Mouse (Mus musculus) forebrain, embryonic 14.5 days (tissue): Measurements from ENCODE around the gene C8g. TPM values are rescaled to one million over a fixed set of nuclear protein-coding genes. Genes with fewer than 3 reads are reported as not detected.
A peak's percentile ranks its signal among the peaks of the same experiment; 100 is the strongest.

Source experiments
- ATAC-seq: fragments of 200-750 bp; cut with Nextera tagmentation; 2 replicates; pipeline ENCODE4 v1.8.0; 2017; ENCODE audit warnings: mild to moderate bottlenecking, moderate library complexity
- DNase-seq: peaks from one replicate; pipeline ENCODE4 v3.0.0-alpha.2; 2015; ENCODE audit warnings: low spot score
- H3K27ac ChIP-seq: fragments of 300-500 bp; sonication (generic); 2 replicates; pipeline ENCODE4 v1.5.1; 2014; ENCODE audit warnings: low read depth, mild to moderate bottlenecking, control low read depth, low read length, moderate library complexity
- H3K27me3 ChIP-seq: fragments of 300-500 bp; sonication (generic); replicated peaks from 2 replicates; pipeline ENCODE4 v1.6.1; 2014; ENCODE audit warnings: low read length, control low read depth, mixed read lengths; ENCODE audit not compliant: control insufficient read depth, insufficient read depth
- H3K36me3 ChIP-seq: fragments of 300-500 bp; sonication (generic); 2 replicates; pipeline ENCODE4 v1.6.1; 2014; ENCODE audit warnings: low read length, control low read depth; ENCODE audit not compliant: control insufficient read depth, insufficient read depth
- H3K4me1 ChIP-seq: fragments of 300-500 bp; sonication (generic); 2 replicates; pipeline ENCODE4 v1.6.1; 2014; ENCODE audit warnings: antibody characterized with exemption, low read length, control low read depth; ENCODE audit not compliant: control insufficient read depth, insufficient read depth
- H3K4me2 ChIP-seq: fragments of 300-500 bp; sonication (generic); 2 replicates; pipeline ENCODE4 v1.6.1; 2014; ENCODE audit warnings: mild to moderate bottlenecking, control low read depth, low read length
- H3K4me3 ChIP-seq: fragments of 300-500 bp; sonication (generic); 2 replicates; pipeline ENCODE4 v1.5.1; 2014; ENCODE audit warnings: low read depth, low read length, control low read depth
- H3K9ac ChIP-seq: fragments of 300-500 bp; sonication (generic); 2 replicates; pipeline ENCODE4 v1.6.1; 2014; ENCODE audit warnings: mild to moderate bottlenecking, low read length, control low read depth, moderate library complexity
- H3K9me3 ChIP-seq: fragments of 300-500 bp; sonication (generic); replicated peaks from 2 replicates; pipeline ENCODE4 v1.6.1; 2016; ENCODE audit warnings: low read length, control low read depth, mixed read lengths; ENCODE audit not compliant: control insufficient read depth
- WGBS: fragments of 180-500 bp; shearing (Covaris S2); extraction: QIAGEN DNeasy Blood & Tissue Kit; methylation state at CpG from one replicate; pipeline ENCODE4 v1.1.7; 2014; 5-methylcytosine and 5-hydroxymethylcytosine counted together
- polyA plus RNA-seq: library from polyadenylated mRNA; unstranded; fragments of >200 nt; fragmentation: Nextera tagmentation; extraction: Ambion mirVana; gene quantifications from 2 replicates; pipeline ENCODE4 v1.2.1, GENCODE M21; 2014

Gene C8g
- polyA plus RNA-seq = 4.0 and 4.1 TPM in 2 replicates

DNA sequence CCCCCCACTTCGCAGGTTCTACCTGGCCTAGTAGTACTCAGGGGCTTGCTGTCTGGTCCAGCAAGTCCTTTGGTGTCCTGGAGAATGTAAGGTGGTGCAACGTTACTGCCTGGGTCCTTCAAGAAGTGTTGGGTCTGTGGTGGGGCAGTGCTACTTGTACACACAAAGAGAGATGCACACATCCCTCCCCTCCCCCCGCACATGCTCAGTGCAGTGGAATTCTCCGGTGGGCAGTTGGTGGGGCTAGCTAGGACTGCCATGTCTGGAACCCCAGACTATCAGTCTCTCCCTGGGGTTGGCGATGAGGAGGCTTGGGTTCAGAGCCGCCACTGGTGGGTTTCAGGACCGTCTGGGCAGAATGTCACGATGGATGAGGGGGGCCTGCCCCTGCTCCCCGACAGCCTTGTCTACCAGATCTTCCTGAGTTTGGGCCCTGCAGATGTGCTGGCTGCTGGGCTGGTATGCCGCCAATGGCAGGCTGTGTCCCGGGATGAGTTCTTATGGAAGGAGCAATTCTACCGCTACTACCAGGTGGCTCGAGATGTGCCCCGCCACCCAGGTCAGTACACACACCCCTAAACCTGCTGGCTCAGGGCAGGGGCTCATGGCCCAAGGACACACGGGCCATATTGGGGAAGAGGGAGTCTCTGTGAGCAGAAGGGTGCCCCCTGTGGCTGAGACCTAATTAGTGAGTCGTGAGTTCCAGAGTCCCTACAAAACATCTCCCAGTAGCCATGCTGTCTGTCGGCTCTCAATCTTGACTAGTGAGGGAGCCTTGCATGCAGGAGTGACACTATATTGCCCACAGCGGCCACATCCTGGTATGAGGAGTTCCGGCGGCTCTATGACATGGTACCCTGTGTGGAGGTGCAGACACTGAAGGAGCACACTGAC is at the start of gene C8g:
Gene C8g (minus strand): TSS at position 127 of the 894 bp plus-strand sequence.
- 76% methylated on average over 20 of the region's 20 CpGs for WGBS
- ATAC-seq = no peak
- Histone ChIP-seq H3K9ac (peak within 1 kb of the TSS; percentile 95), H3K4me3 (peak within 1 kb of the TSS; percentile 65), H3K27ac (peak within 1 kb of the TSS; percentile 65), H3K36me3 (peaks cover 30% of the 10 kb centered on the region), H3K4me2 (peak within 1 kb of the TSS; percentile 90), H3K27me3 (no peaks in the 10 kb centered on the region), H3K4me1 (peaks cover 8% of the 10 kb centered on the region), H3K9me3 (no peaks in the 10 kb centered on the region)
- DNase-seq = no peak

DNA sequence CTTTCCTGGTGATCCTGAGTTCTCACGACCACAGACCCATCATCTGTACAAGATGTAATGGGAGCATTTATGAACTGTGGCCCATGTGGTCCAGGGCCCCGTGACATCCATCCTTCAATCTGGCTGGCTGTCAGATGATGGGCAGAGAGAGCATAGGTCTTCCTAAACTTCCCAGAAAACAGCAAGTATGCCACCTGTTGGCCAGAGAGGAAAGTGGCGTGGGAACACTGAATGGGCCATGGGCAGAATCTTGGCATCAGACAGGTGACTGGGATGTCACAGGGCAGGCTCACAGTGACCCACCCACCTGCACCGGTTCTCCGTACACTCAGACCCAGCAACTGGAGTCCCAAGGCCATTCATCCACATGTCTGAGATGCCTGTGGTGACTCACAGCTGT is 49.7 kb upstream of the C8g start:
- H3K36me3 ChIP-seq = no peaks in the 10 kb centered on the region
- no peaks in the 10 kb centered on the region for H3K9me3 ChIP-seq
- H3K4me2 ChIP-seq = no peak overlapping the region
- no peak overlapping the region for H3K9ac ChIP-seq
- ATAC-seq (no peak), DNase-seq (peak; percentile 39)
- H3K4me1 ChIP-seq = peaks cover 5% of the 10 kb centered on the region; the same call in 1 of the 2 replicates
- no peaks in the 10 kb centered on the region for H3K27me3 ChIP-seq
- WGBS = 35% methylated on average over 5 of the region's 5 CpGs
- no peak overlapping the region for H3K4me3 ChIP-seq
- no peak overlapping the region for H3K27ac ChIP-seq

DNA sequence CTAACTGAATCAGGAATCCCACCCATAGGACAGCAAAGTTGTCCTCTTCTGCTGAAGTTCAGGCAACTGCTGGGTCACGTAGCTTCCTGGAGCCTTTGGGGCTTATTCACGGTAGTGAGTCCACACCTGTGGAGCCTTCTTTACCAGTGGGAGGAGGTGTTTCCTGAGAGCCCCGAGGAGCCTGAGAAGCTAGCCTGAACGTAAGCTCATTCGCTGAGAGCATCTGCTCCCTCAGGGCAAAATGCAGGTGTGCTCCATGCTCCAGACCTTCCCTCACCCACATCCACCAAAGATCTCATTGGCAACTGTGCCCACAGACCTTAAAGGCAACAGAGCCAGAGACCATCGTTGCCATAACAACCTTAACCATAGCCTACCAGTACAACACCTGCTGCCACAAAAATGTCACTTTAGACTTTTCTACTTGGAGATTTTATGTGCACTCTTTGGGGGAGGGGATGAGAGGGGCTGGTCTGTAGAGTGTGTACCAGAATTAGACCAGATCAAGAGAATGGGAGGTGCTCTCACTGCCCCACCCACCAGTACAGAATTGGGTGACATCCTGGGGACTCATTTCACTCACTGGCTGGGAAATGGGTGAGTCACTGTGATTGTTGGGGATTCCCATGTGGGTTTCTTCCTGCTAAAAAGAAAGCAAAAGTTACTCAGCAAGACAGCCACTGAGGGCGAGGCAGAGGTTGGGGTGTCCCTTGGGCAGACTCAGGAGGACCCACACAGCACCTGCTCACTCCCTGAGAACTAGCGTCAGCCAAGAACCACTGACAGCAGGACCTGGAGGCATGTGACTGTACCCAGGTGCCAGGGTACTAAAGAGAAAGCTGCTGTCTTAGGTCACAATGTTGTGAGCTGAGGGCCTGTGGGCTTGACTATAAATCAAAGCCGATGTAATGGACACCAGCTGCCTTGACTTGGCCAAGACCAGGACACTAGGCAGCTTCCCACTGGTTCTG is 47.8 kb upstream of the C8g start:
- WGBS = 80% methylated on average over 9 of the region's 9 CpGs
- no peaks in the 10 kb centered on the region for H3K9me3 ChIP-seq
- no peak overlapping the region for H3K4me3 ChIP-seq
- no peak overlapping the region for H3K27ac ChIP-seq
- DNase-seq (no peak), ATAC-seq (no peak)
- H3K4me1 ChIP-seq = peaks cover 12% of the 10 kb centered on the region
- H3K27me3 ChIP-seq = no peaks in the 10 kb centered on the region
- H3K36me3 ChIP-seq = no peaks in the 10 kb centered on the region
- no peak overlapping the region for H3K9ac ChIP-seq
- H3K4me2 ChIP-seq = no peak overlapping the region

DNA sequence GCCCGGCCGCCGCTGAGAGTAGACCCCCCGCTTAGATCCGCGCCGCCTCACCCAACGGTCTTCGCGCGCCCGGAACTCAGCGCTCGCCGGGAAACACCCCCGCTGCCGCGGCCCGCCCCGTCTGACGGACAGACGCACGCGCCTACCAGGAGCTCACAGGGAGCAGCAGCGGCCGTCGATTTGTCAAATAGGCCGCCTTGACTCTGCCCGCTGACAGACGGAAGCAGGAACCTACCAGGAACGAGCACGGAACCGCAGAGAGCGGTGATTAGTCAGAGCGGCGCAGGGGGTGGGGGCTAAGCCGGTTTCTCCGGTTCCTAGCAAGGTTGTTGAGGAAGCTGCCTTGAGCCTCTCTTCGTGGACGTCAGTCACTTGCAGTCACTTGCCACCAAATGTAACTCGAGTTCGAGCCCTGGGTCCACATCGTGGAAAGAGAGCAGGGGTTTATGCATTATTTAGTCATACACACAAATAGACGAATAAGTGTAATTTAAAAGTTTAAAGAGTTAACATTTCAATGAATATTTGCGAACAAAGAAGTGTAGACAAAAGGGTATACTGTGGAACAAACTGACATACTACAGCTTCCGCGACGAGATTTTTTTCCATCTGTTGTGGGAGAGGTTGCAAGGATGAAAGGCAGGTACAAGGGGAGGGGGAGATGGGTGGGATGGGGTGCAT is 45.4 kb upstream of the C8g start, which contains the start of gene Traf2:
Gene Traf2 (minus strand): TSS at position 130 of the 681 bp plus-strand sequence.
- Histone ChIP-seq H3K4me1 (peaks cover 12% of the 10 kb centered on the region), H3K27ac (no peak within 1 kb of the TSS; the same call in 1 of the 2 replicates), H3K27me3 (no peaks in the 10 kb centered on the region), H3K9ac (peak within 1 kb of the TSS; percentile 78), H3K4me2 (peak within 1 kb of the TSS; percentile 77), H3K9me3 (no peaks in the 10 kb centered on the region), H3K4me3 (peak within 1 kb of the TSS; percentile 68), H3K36me3 (no peaks in the 10 kb centered on the region)
- peak; percentile 100 for ATAC-seq
- WGBS = 3% methylated on average over 35 of the region's 48 CpGs
- peak; percentile 99 for DNase-seq

DNA sequence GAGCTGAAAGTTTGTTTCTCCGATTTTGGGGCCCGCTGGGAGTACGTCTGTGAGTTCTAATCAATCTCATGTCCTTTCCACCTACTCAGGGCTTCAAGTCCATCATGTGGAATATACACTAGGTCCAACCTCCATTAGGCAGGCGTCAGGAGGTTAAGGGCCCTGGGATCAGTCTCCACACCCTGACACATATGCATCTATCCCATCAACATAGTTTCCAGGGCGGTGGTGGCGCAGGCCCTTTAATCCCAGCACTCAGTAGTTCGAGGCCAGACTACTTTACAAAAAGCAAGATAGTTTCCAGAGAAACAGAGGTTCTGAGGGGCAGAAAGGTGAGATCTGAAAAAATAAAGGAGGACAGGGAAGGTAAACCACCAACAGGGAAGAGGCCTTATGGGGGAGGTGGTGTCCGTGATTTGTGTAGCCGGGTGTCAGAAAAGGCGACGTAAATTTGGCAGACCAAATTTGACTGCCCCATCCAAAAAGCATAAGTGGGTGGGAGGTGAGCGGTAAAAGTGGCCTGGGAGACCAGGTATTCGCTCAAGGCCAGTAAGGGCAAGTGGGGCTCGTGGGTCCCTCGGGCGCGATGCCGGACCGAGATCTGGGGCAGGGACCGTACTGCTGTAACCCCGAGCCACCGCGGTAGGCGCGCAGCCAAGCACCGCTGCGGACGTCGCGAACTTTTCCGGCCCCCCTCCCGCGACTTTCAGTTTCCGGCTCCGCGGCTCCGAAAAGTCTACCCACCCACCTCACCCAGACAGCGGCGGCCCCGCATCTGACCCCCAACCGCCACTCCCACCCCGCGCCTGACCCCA is 44.7 kb upstream of the C8g start:
- Histone ChIP-seq H3K36me3 (no peaks in the 10 kb centered on the region), H3K4me2 (peak overlapping the region; percentile 77), H3K9ac (peak overlapping the region; percentile 78), H3K27ac (no peak overlapping the region; the same call in 1 of the 2 replicates), H3K27me3 (no peaks in the 10 kb centered on the region), H3K4me3 (peak overlapping the region; percentile 68), H3K4me1 (peaks cover 12% of the 10 kb centered on the region), H3K9me3 (no peaks in the 10 kb centered on the region)
- ATAC-seq = peak; percentile 66
- 11% methylated on average over 31 of the region's 43 CpGs for WGBS
- DNase-seq = no peak

- H3K27ac ChIP-seq = no peak overlapping the region
- H3K4me2 ChIP-seq = no peak overlapping the region
- no peak overlapping the region for H3K9ac ChIP-seq
- ATAC-seq (no peak), DNase-seq (no peak)
- peaks cover 15% of the 10 kb centered on the region for H3K36me3 ChIP-seq
- WGBS = 86% methylated on average over 10 of the region's 10 CpGs
- peaks cover 8% of the 10 kb centered on the region for H3K4me1 ChIP-seq
- no peaks in the 10 kb centered on the region for H3K27me3 ChIP-seq
- no peak overlapping the region for H3K4me3 ChIP-seq
- H3K9me3 ChIP-seq = no peaks in the 10 kb centered on the region
These were observed 40.3 kb upstream of the C8g start for GRCm38 (mm10) chr2:25541644-25542367.

GRCm38 (mm10) chr2:25540541-25540948 is 39.0 kb upstream of the C8g start:
- H3K9ac ChIP-seq = no peak overlapping the region
- H3K36me3 ChIP-seq = peaks cover 27% of the 10 kb centered on the region
- DNase-seq = no peak
- H3K27me3 ChIP-seq = no peaks in the 10 kb centered on the region
- H3K27ac ChIP-seq = no peak overlapping the region
- H3K9me3 ChIP-seq = no peaks in the 10 kb centered on the region
- no peak for ATAC-seq
- peaks cover 2% of the 10 kb centered on the region; the same call in 1 of the 2 replicates for H3K4me1 ChIP-seq
- no peak overlapping the region for H3K4me2 ChIP-seq
- 100% methylated on average over 4 of the region's 4 CpGs for WGBS
- no peak overlapping the region for H3K4me3 ChIP-seq
